Mouse (Mus musculus) frontal cortex, postnatal 14 days (tissue): ENCODE measurements around the gene Fam189a2.
A peak's percentile ranks its signal among the peaks of the same experiment; 100 is the strongest.

ENCODE experiments used
- DNase-seq, 2 experiments: peaks; one replicate each; pipeline ENCODE4 v3.0.0; 2022; ENCODE audit warnings: low spot score in 2 of 2

Fam189a2 gene

DNA sequence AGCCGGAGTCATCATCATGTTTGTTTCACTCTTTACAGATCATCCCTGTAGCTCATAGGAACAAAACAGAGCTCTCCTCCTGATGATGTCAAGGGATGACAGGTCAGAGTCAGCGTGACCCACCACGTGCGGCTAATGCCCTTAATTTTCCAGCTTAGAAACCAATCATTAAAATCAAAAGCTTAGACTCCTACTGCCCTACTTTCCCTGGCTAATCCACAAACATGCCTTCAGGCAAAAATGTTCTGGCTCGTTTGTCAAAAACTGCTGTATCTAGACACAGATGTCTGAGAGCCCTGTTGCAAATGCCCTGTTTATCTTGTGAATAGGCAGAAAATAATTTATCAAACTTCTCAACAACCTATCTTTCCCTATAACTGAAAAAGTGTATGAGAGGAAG, 4.9 kb downstream of the Fam189a2 start:
- DNase-seq: no peak

DNA sequence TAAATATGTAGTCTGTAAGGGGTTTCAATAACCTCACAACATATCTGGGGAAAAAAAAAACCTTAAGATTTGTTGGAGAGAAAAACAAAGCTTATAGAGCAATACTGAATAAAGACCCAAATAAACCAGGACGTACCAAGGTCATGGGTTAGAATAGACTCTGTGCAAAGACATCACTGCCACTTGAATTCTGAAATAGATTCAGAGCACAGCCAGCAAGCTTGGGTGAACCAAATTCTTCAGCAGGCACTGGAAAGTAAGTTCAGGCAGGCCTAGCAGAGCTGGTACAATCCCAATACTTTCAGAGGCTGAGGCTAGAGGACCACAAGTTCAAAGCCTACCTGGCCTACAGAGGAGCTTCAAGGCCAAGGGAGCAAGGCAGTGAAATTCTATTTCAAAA, 6.2 kb downstream of the Fam189a2 start:
- DNase-seq: no peak

DNA sequence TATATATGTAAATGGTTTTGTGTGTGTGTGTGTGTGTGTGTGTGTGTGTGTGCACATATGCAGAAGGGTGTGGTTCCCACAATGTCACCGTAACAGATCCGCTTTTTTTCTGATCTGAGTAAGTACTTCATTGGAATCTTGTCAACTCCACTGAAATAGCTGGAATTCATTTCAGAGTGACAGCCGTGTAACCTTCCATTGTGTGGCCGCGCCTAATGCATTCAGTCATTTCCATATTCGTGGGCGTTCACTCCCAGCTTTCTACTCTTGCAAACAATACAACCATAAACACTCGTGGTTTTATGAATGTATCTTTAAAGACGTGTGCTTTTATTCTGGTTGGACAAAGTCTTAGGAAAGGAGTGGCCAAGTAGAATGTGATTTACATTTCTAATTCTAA, 6.7 kb downstream of the Fam189a2 start:
- DNase-seq: no peak

DNA sequence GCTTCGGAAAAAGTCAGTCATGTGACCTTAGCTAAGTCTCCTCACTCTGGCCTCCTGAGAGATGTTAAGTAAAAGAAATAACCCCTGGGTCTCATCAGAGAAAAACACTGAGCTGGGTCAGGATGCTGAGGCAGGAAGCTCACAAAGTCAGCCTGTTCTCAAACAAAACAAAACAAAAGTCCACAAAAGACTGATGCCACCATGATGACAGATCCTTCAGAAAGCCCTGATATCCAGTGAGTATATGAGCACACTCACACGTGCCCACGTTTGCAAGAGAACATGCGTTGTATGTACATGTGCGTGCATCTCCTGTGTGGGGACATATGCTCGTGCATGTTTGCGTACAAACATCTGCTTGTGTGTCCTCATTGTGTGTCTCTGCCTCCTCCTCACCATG, 7.5 kb downstream of the Fam189a2 start:
- DNase-seq: no peak

DNA sequence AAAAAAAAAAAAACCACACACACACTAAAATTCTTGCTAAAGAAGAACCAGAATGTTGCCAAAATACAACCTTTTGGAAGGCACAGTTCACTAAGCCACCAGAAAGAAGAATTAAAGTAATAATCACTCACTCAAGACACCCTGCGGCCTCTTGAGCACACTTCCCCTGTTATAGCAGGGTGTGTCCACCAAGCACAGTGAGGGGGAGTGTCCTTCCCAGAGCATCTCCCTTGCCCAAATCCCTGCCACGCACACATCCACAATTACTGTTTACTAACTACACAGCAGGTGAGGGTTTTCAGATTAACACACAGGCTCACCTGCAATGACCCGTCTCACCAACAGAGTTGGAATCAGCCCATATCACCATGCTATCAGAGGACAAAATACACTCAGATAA, 8.0 kb downstream of the Fam189a2 start:
- DNase-seq: no peak

DNA sequence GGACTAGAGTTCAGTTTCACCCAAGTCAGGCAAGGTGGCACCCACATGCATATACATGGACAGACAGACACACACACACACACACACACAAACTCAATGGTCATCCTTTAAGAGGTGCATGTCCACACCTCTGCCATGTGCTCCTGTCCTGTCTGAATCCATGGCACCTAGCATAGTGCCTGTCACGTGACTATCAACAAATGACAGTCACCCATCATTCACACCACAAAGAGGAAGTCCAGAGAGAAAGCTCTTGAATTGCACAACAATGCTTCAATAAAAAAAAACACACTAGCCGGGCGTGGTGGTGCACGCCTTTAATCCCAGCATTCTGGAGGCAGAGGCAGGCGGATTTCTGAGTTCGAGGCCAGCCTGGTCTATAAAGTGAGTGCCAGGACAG, 8.5 kb downstream of the Fam189a2 start:
- no peak for DNase-seq

DNA sequence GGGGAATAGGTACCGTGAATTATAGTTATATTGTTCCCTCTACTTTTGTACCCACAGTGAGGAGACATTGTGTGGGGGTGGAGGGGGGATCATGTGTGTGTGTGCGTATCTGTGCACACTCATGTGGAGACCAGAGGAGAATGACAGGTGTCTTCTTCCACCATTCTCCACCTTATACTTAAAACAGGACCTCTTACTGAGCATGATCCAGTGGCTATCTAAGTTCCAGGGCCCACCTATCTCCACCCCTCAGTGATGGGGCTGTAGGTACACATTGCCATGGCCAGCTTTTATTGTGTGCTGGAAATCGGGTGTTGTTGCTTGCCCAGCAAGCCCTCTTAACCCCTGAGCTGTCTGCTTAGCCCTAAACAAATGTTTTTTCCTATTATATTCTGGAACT, 10.1 kb downstream of the Fam189a2 start:
- no peak for DNase-seq

DNA sequence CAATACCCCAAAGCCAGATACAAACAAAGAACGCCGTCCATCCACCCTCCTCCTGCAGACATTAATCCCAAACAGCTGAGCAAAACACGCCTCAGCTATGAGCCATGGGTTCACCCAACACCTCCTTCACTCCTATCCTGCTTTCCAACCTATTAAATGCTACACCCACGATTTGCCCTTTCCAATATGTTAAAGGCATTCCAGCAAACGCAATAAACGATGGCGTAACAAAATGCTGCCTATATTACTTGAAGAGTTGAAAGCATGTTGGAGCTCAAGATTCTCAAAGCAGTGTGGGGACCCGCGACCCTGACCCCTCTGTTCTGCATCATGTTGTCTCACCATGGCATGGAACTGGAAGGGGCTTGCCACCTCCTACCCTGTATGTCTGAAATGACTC, 11.2 kb downstream of the Fam189a2 start:
- no peak for DNase-seq

DNA sequence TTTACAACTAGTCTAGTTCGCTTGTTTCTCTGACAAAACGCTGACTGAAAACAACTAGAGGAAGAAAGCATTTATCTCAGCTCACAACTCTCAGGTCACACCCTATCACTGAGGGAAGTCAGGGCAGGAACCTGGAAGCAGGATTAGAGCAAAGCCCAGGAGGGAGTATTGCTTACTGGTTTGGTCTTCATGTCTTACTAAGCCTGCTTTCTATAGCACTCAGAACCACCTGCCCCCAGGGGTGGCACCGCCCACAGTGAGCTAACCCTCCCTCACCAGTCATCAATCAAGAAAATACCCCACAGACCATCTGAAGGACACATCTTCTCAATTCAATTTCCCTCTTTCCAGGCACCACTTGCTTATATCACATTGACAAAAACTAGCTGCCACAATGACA, 12.4 kb downstream of the Fam189a2 start:
- no peak for DNase-seq

DNA sequence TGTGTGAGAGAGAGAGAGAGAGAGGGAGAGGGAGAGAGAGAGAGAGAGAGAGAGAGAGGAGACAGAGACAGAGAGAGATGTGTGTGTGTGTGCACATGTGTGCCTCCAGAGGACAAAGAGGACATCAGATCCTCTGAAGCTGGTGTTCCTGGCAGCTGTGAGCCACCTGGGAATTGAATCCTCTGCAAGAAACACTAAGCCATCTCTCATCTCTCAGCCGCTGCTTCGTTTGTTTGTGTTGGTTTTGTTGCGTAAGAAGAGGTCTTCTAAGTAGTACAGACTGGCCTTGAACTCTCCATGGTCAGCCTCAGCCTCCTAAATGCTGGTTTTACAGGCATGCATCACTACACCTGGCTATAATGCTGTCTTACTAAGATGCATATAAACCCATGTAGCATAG, 12.9 kb downstream of the Fam189a2 start:
- DNase-seq: no peak

DNA sequence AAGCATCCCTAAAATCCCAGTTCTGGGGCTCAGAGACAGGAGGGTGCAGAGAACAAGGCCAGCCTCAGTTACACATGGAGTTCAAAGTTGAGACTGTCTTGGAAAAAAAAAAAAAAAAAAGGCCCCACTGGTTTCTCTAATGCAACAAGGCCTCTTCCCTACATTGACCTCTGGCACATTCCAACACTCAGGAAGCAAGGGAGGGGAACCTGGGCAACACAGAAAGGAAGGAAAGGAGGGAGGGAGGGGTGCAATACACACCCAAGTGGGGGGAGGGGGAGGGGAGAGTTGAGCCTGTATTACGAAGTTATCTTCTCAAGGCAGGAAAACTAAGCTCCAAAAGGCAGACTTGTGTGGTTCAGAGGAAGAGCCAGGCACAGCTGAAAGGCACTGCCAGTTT, 13.4 kb downstream of the Fam189a2 start:
- no peak for DNase-seq

DNA sequence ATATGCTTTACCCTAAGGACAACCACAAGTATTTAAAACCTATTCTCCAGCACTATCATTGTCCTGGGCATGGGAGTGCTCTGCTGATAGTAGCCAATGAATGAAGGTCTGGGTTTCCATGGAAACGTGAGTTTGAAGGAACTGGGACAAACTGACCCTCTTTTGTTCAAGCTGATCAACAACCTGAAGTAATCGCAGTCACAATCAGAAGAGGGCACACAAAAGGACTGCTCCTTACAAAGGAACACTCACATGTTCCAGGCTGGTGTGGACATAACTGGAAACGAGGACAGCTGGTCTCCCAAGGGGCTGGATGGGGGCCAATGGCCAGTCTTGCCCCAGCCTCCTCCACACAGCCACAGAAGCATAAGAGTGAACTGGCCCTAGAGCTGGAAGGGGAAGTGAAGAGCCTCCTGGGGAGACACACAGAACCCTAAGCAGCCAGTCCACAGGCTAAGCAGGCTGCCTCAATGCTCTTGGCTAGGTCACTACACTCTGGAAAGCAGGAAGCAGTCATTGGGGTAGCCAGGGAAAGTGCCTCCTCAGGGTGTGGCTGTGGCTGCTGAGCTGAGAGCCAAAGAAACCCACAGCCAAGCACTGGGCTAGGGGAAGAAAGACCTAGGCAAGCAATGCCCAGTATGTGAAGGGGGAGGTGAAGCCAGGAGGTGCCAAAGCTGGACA, 14.0 kb downstream of the Fam189a2 start:
- DNase-seq: no peak

DNA sequence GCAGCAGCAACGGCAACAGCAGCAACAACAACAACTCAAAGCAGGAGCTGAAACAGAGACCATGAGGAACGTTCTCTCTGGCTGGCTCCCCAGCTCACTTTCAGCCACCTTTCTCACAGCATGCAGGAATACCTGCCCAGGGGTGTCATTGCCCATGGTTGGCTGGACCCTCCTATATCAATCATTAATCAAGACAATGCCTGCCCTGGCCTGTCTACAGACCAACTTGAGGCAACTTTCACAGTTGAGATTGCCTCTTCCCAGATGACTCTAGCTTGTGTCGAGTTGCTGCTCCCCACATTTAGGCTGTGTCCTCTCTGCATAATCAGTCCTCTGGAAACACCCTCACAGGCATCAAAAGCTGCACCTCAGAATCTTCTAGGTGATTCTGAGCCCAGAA, 17.6 kb downstream of the Fam189a2 start:
- no peak for DNase-seq

DNA sequence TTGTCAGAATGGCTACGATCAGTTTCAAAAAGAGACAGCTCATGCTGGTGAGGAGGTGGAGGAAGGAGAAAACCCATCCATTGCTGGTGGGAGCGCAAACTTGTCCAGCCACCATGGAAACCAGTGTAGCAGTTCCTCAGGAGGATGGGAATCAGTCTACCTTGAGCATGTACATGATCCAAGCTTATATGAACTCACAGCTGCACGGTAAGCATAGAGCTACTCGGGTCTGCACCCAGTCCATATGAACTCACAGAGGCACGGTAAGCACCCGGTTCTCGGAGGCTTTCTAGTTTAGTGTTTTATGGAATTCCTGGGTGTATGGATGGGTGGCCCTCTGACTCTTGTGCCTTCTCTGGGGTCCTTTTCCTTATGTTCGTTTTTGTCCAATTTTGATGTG, 18.3 kb downstream of the Fam189a2 start:
- no peak for DNase-seq

DNA sequence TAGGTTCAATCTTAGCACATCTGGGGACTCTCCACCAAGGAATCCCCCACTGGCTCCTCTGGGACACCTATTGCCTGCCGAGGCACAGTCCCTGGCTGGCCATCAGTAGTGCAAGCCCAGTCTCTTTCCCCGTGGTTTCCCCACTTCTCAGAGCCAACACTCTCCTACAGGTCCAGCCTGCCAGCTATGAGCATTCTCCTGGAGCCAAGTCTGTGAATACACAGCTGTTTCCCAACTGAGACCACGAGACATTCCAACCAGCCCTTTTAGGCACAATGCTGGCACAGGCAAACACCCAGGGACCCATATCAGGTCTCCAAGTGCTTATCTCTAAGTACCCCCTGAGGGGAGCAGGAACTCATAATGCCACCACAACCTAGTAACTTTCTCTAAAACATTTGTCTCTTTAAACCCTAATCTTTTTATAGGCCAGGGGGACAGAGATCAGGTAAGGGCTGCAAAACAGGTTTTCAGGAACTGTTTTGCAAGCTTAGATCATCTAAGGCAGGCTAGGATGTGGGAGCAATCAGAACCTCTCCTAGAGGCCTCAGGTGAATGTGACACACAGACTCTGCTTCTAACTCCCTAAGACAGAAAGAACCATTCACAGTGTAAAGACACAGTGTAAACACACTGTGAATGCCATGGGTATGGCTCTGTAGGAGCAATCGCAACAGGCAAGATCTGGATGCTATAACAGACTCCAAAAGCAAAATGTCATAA, 23.0 kb downstream of the Fam189a2 start:
- no peak for DNase-seq

DNA sequence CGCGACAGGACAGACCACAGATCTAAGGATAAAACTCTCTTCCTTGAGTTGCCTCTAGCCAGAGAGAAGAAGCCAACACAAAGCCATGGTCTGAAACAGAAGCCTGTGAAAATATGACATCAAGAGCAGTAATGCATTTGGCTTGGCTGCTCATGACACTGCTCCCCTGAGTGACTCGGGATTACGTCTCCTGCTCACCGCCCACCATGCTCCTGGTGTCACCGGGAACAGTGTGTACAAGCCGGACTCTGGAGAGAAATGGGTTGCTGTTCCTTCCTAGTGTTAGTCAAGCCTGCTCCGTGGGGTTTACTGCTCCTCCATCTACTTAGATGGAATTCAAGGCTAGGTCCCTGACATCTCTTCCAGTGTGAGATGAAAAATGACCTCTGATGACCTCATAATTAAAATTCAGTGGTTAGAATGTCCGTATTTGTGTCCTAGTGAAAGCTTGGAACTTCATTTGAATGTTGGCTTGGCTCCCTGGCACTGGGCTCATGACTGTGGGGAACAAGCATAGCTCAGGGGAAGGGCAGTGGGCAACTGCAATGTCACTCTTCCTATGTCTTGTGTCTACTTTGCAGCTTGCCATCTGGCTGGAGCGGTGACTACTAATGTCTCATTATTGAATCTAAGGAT, 23.7 kb downstream of the Fam189a2 start:
- DNase-seq: no peak

DNA sequence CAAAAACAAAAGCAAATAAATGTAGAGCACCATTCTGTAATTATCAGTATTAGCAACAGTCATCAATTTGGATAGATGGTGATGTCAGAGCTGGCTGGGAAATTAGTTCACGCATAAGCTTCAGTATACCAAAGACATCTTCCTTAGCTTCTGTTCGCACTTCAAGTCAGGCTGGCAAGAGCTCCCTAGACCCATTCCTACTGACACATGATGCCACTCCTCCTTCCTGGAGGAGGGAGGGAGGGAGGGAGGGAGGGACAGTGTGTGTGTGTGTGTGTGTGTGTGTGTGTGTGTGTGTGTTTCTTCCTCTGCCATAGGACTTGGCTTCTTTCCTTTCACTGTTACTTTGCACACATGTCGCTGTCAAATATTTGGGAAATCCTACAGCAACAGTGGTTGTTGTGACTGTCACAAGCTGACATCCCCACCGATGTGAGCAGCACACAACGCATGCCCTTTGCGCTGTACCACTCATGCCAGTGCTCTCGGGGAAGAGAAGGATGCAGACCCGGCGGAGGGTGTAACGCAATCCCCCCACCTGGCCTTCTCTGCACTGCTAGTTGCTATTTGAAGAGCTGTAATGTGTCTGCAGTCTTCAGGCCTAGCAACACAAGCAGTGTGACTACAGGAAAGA, 34.9 kb downstream of the Fam189a2 start:
- DNase-seq: no peak

DNA sequence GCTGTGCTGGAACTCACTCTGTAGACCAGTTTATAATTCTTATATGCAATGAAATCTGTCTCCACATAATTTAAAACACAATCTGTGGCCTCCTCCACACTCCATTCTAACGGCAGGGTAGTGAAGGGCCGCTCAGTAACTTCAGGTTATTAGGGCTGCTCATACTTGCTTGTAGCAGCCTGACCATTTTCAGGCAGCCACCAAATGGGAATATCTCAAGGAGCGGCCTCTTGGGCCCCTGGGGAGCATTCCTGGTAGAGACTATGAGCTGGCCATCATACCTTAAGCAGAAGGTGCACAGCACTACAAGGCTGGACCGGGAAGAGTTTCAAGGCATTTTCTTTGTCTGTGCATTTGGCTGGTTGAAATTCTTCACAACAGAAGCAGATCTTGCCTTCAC, 42.7 kb downstream of the Fam189a2 start:
- DNase-seq: no peak

DNA sequence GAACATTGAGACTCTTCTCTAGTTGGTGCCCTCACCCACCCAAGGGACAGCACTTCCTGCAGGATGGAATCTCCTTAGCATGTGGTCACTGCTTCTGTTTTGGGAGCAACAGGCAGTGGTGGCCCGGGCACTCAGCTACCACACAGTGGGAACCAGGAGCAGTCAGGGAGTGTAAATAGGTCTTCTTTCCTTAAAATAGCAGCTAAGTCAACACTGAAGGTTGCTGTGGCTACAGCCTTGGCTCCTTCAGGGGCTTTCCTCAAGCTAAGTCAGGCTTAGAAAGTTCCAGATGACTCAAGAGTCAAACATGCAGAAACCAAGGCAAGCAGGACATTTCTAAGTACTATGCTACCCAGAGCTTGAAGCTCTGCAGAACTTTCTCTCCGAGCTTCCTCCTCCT, 43.5 kb downstream of the Fam189a2 start:
- DNase-seq: no peak

DNA sequence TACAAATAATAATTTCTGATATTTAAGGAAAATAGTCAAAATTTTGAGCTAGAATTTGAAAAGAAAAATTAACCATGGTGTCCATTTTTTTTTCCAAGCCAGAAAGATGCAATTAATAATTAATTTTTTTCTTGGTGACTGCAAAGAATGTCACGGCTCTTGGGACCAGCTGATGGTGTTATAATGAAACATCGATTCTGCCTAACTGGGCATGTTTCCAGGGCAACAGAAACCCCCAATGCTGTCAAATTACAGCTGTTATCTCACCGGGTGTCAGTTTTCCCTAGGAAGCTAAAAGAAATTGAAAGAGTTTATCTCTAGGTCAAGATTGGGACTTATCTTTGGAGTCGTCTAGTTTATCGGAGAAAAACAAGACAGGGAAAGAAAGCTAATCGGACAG, 46.6 kb downstream of the Fam189a2 start:
- DNase-seq: no peak

DNA sequence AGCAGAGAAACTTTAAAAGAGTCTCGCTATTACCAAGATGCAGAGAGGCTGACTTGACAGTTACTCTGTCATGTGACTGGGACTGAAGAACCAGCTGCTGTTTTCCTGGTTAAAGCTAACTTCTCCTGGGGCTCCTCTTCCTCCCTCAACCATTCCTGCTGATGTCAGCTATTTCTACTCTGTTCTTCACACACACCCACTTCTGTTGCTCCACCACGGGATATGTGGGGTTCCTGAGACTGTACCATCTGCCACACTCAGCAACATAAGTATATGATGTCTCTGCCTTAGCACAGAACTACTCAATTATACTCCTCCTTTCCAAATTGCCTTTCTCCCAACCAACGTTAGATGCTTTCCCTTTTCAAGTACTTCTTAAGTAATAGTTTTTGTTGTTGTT, 50.2 kb downstream of the Fam189a2 start:
- peak in 1 of 2 experiments; percentile 43 for DNase-seq

DNA sequence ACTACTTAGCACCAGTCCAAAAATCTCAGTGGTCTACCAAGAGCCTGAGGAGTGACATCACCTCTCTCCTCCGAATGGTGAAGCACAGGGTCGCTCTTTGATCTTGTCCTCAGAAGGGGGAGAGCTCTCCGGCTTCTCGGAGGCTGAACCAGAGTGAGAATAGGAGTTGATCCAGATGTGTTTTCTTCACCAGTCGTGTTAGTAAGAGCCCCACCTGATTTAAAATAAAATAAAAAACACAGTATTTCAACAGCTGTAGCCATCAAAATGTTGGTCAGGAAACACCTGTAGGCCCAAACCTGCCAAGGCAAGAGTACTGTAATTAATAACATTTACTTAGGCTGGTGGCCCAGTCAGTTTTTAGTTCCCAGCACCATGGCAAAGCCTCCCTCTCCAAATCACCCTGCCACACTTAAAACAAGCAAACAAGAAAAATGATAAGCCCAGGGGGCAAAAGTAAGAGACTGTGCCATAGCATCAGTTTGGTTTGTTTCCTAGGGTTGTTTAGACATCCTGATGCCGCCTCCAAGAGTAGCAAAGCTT, 52.8 kb downstream of the Fam189a2 start:
- no peak for DNase-seq
